Comparison of ENCODE assay signal across 16 mouse cellular contexts in genomic region chr3:147083374-147083773, GRCm38 (mm10).
DNase-seq lines count a peak whose midpoint lies in the region; ATAC-seq lines count a peak whose summit lies in the region.
"Had no signal": no experiment of that assay in that cellular context is flagged by ENCODE, and none has a peak within 500 bp of the region (broad histone marks: within the 10 kb centered on the region; RNA-seq: fewer than 3 reads in every experiment).

No protein-coding gene starts in this region.

- no peaks in the 10 kb centered on the region for H3K36me3 ChIP-seq in limb, embryonic 12.5 days
- H3K36me3 ChIP-seq in limb, embryonic 10.5 days, result no peaks in the 10 kb centered on the region
- H3K36me3 ChIP-seq in hindbrain, embryonic 13.5 days, result no peaks in the 10 kb centered on the region
- H3K36me3 ChIP-seq in midbrain, embryonic 11.5 days (ENCODE audit: control insufficient read depth, insufficient read depth, low read length), result no peaks in the 10 kb centered on the region
- H3K36me3 ChIP-seq in neural tube, embryonic 14.5 days (ENCODE audit: control insufficient read depth, insufficient read depth, low read length), result no peaks in the 10 kb centered on the region
- H3K36me3 ChIP-seq: lung, embryonic 15.5 days had no signal

- H3K4me1 ChIP-seq in limb, embryonic 12.5 days (replicated peaks), result peaks cover 21% of the 10 kb centered on the region
- H3K4me1 ChIP-seq in limb, embryonic 10.5 days, result peaks cover 34% of the 10 kb centered on the region
- peaks cover 24% of the 10 kb centered on the region for H3K4me1 ChIP-seq in hindbrain, embryonic 13.5 days (replicated peaks)
- peaks cover 22% of the 10 kb centered on the region for H3K4me1 ChIP-seq in midbrain, embryonic 11.5 days (ENCODE audit: control insufficient read depth, insufficient read depth, low read length)
- peaks cover 14% of the 10 kb centered on the region; the same call in 1 of the 2 replicates for H3K4me1 ChIP-seq in neural tube, embryonic 14.5 days (ENCODE audit: control insufficient read depth, insufficient read depth, low read length)
- H3K4me1 ChIP-seq: lung, embryonic 15.5 days had no signal

- 0 out of 2 replicates have a peak, but pooled peaks cover 6% of the 10 kb centered on the region for H3K27me3 ChIP-seq in limb, embryonic 12.5 days
- H3K27me3 ChIP-seq in limb, embryonic 10.5 days (ENCODE audit: low read depth, poor library complexity, severe bottlenecking), result no peaks in the 10 kb centered on the region
- no peaks in the 10 kb centered on the region for H3K27me3 ChIP-seq in hindbrain, embryonic 13.5 days
- H3K27me3 ChIP-seq in midbrain, embryonic 11.5 days (ENCODE audit: control insufficient read depth, insufficient read depth, low read length), result no peaks in the 10 kb centered on the region
- H3K27me3 ChIP-seq in neural tube, embryonic 14.5 days (ENCODE audit: control insufficient read depth, insufficient read depth, low read length), result no peaks in the 10 kb centered on the region
- H3K27me3 ChIP-seq: lung, embryonic 15.5 days had no signal

- H3K27ac ChIP-seq in limb, embryonic 12.5 days, result no peak overlapping the region
- H3K27ac ChIP-seq in limb, embryonic 10.5 days, result no peak overlapping the region
- peak overlapping the region; percentile 2; the same call in 1 of the 2 replicates for H3K27ac ChIP-seq in hindbrain, embryonic 13.5 days
- no peak overlapping the region; the same call in 1 of the 2 replicates for H3K27ac ChIP-seq in midbrain, embryonic 11.5 days (ENCODE audit: low read depth, low read length)
- no peak overlapping the region; the same call in 1 of the 2 replicates for H3K27ac ChIP-seq in neural tube, embryonic 14.5 days (ENCODE audit: low read depth, low read length)
- H3K27ac ChIP-seq: lung, embryonic 15.5 days had no signal

- peak overlapping the region; percentile 40 for H3K4me2 ChIP-seq in limb, embryonic 12.5 days
- peak overlapping the region; percentile 26; the same call in 1 of the 2 replicates for H3K4me2 ChIP-seq in hindbrain, embryonic 13.5 days
- H3K4me2 ChIP-seq in midbrain, embryonic 11.5 days, result peak overlapping the region; percentile 19; the same call in 1 of the 2 replicates
- peak overlapping the region; percentile 19 for H3K4me2 ChIP-seq in neural tube, embryonic 14.5 days (ENCODE audit: low read depth, low read length)
- H3K4me2 ChIP-seq: lung, embryonic 15.5 days had no signal

- DNase-seq in limb, embryonic 10.5 days (ENCODE audit: low spot score), result no peak
- peak; percentile 90 for DNase-seq in midbrain, embryonic 11.5 days (ENCODE audit: low spot score, missing footprints)
- DNase-seq in kidney, adult 11 months, result no peak
- DNase-seq in cerebellum, postnatal 10 days, result no peak
- no peak for DNase-seq in thymus, postnatal 14 days
- DNase-seq: adrenal gland, postnatal 14 days; cerebellum, postnatal 14 days; heart, postnatal 10 days; kidney, postnatal 25 days; layer of hippocampus, postnatal 36 days; right cerebral cortex, postnatal 14 days had no signal

- no peak for ATAC-seq in limb, embryonic 12.5 days (ENCODE audit: insufficient number of reproducible peaks, insufficient read depth, low FRiP score, low TSS enrichment, low read depth)
- 0 out of 2 replicates have a peak, but pooled peaks have one; percentile 11 for ATAC-seq in hindbrain, embryonic 13.5 days (ENCODE audit: low FRiP score)
- peak; percentile 20; the same call in 1 of the 2 replicates for ATAC-seq in midbrain, embryonic 11.5 days (ENCODE audit: low FRiP score)
- ATAC-seq in neural tube, embryonic 14.5 days (ENCODE audit: low read depth), result peak; percentile 71; the same call in 1 of the 2 replicates
- ATAC-seq: intestine, embryonic 16.5 days had no signal

- no peaks in the 10 kb centered on the region for H3K9me3 ChIP-seq in limb, embryonic 12.5 days
- H3K9me3 ChIP-seq in limb, embryonic 10.5 days (replicated peaks), result no peaks in the 10 kb centered on the region
- no peaks in the 10 kb centered on the region for H3K9me3 ChIP-seq in hindbrain, embryonic 13.5 days
- no peaks in the 10 kb centered on the region for H3K9me3 ChIP-seq in midbrain, embryonic 11.5 days (ENCODE audit: control insufficient read depth, low read length)
- H3K9me3 ChIP-seq in neural tube, embryonic 14.5 days (ENCODE audit: control insufficient read depth, low read length), result no peaks in the 10 kb centered on the region
- H3K9me3 ChIP-seq: lung, embryonic 15.5 days had no signal

- WGBS in limb, embryonic 12.5 days, result 29% methylated on average over 11 of the region's 11 CpGs
- 65% methylated on average over 11 of the region's 11 CpGs for WGBS in limb, embryonic 10.5 days
- 16% methylated on average over 11 of the region's 11 CpGs for WGBS in hindbrain, embryonic 13.5 days
- 35% methylated on average over 11 of the region's 11 CpGs for WGBS in midbrain, embryonic 11.5 days
- 9% methylated on average over 11 of the region's 11 CpGs for WGBS in neural tube, embryonic 14.5 days

- H3K9ac ChIP-seq in limb, embryonic 12.5 days (replicated peaks), result no peak overlapping the region
- H3K9ac ChIP-seq in hindbrain, embryonic 13.5 days, result 0 out of 2 replicates have a peak overlapping the region, but pooled peaks have one; percentile 24
- peak overlapping the region; percentile 12; the same call in 1 of the 2 replicates for H3K9ac ChIP-seq in midbrain, embryonic 11.5 days (ENCODE audit: low read length)
- no peak overlapping the region for H3K9ac ChIP-seq in neural tube, embryonic 14.5 days (replicated peaks; ENCODE audit: low read depth, low read length)
- H3K9ac ChIP-seq: lung, embryonic 15.5 days had no signal

- H3K4me3 ChIP-seq in limb, embryonic 12.5 days (replicated peaks), result no peak overlapping the region
- H3K4me3 ChIP-seq in limb, embryonic 10.5 days, result no peak overlapping the region
- no peak overlapping the region for H3K4me3 ChIP-seq in hindbrain, embryonic 13.5 days
- no peak overlapping the region for H3K4me3 ChIP-seq in midbrain, embryonic 11.5 days (ENCODE audit: low read depth, low read length)
- H3K4me3 ChIP-seq in neural tube, embryonic 14.5 days (ENCODE audit: low read depth, low read length), result no peak overlapping the region
- H3K4me3 ChIP-seq: lung, embryonic 15.5 days had no signal

Comparison
In these comparisons a context has a peak if more than half of its experiments do, and no peak if none do; other contexts are left out.
1. H3K9ac ChIP-seq: peak in hindbrain, embryonic 13.5 days (single experiment) and midbrain, embryonic 11.5 days (single experiment); none in limb, embryonic 12.5 days (single experiment) and neural tube, embryonic 14.5 days (single experiment).
2. Peak in every context shown above with its lines, with median percentiles within 50 percentile points of each other: H3K4me2 ChIP-seq.